8 mouse cellular contexts compared by ENCODE assay signal in genomic region chr16:18066060-18067009, GRCm38 (mm10). TPM values are rescaled to one million over a fixed set of nuclear protein-coding genes. Genes with fewer than 3 reads are reported as not detected.
DNase-seq lines count a peak whose midpoint lies in the region; ATAC-seq lines count a peak whose summit lies in the region.

No protein-coding gene starts in this region.

- no peaks in the 10 kb centered on the region for H3K9me3 ChIP-seq in hindbrain, embryonic 16.5 days (ENCODE audit: control insufficient read depth, low read length)

- H3K36me3 ChIP-seq in hindbrain, embryonic 16.5 days (ENCODE audit: control insufficient read depth, insufficient read depth, low read length) = peaks cover 11% of the 10 kb centered on the region

- H3K9ac ChIP-seq in hindbrain, embryonic 16.5 days (ENCODE audit: low read depth, low read length) = peak overlapping the region; percentile 97

- WGBS in hindbrain, embryonic 16.5 days = 0% methylated on average over 65 of the region's 81 CpGs

- peaks cover 11% of the 10 kb centered on the region for H3K4me1 ChIP-seq in hindbrain, embryonic 16.5 days (ENCODE audit: control insufficient read depth, insufficient read depth, low read depth, low read length)

- peak; percentile 98 for ATAC-seq in hindbrain, embryonic 16.5 days

- peak; percentile 96 for DNase-seq in ZHBTc4 (ENCODE audit: low read depth, low spot score)
- peak; percentile 89 to 94 for DNase-seq in cerebellum, postnatal 4 days (ENCODE audit: low spot score in 2 of 2)
- DNase-seq in gastrocnemius, adult 18-20 months (ENCODE audit: low spot score) = peak; percentile 92
- peak; percentile 94 for DNase-seq in left cerebral cortex, adult 18-20 months (ENCODE audit: low spot score in 2 of 2)
- peak; percentile 94 to 95 for DNase-seq in lung, postnatal 4 days
- peak; percentile 96 for DNase-seq in retina, postnatal 1 day
- peak; percentile 99 for DNase-seq in thymus, postnatal 4 days

- peak overlapping the region; percentile 92 for H3K4me3 ChIP-seq in hindbrain, embryonic 16.5 days (ENCODE audit: low read length)

- no peaks in the 10 kb centered on the region for H3K27me3 ChIP-seq in hindbrain, embryonic 16.5 days (replicated peaks; ENCODE audit: control insufficient read depth, insufficient read depth, low read length)

- H3K4me2 ChIP-seq in hindbrain, embryonic 16.5 days (ENCODE audit: low read length) = peak overlapping the region; percentile 89

- peak overlapping the region; percentile 95 for H3K27ac ChIP-seq in hindbrain, embryonic 16.5 days (ENCODE audit: low read depth, low read length)

RNA-seq across cellular contexts. Expression of gene Dgcr6, which starts 13.7 kb away (rescaled TPM):
- 10 to 100 TPM; 46.9 to 50.4 TPM for total RNA-seq in gastrocnemius, adult 18-20 months (2021)
- 145 and 162 TPM in 2 replicates for polyA plus RNA-seq in hindbrain, embryonic 16.5 days (2015; fragmentation: Nextera tagmentation; extraction: Ambion mirVana)
- total RNA-seq in left cerebral cortex, adult 18-20 months (2021) = 10 to 100 TPM; 90.4 to 92.7 TPM

RNA-seq across cellular contexts. Expression of gene Prodh, which starts 23.7 kb away (rescaled TPM):
- 10 to 100 TPM in 1 of 2 experiments, 1 to 10 TPM in 1; 4.6 to 11.1 TPM for total RNA-seq in gastrocnemius, adult 18-20 months (2021)
- polyA plus RNA-seq in hindbrain, embryonic 16.5 days (2015; fragmentation: Nextera tagmentation; extraction: Ambion mirVana) = 5.7 and 6.8 TPM in 2 replicates
- total RNA-seq in left cerebral cortex, adult 18-20 months (2021) = 10 to 100 TPM; 30.6 to 37.2 TPM

Comparison
In these comparisons a context has a peak if more than half of its experiments do, and no peak if none do; other contexts are left out.
1. Peak in every context shown above with its lines: DNase-seq, ATAC-seq, H3K4me3 ChIP-seq and H3K27ac ChIP-seq.